Mouse (Mus musculus): ENCODE measurements around the gene Wwc2.

DNA sequence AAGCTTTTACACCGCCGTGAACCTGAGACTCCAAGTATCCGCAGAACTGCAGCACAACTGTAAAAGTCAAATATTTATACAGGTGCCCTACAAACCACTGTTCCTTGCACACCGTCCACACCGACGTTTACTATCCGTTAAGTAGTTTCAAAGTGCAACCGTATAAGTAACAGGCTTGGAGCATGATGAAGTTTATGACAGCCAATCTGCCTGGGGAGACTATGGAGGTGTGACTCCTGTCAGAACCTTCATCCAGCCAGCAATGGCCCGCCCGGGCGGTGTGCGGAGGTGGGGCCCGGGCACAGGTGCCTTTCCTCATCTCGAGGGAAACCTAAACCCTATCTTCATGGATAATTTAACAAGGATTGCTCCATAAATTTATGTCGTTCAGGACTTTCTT, 2.6 kb downstream of the Wwc2 start:
- no peak for TF ChIP-seq GATA1 (IDR thresholded peaks at IDR 0.05; ENCODE audit: borderline replicate concordance, low read length)
- TF ChIP-seq FLI1 (IDR thresholded peaks at IDR 0.05; ENCODE audit: low read length) = no peak
